Comparison of ENCODE assay signal across 14 mouse cellular contexts in genomic region chrX:139432550-139432949, GRCm38 (mm10). TPM values are rescaled to one million over a fixed set of nuclear protein-coding genes. Genes with fewer than 3 reads are reported as not detected.
DNase-seq lines count a peak whose midpoint lies in the region.
"Had no signal": no experiment of that assay in that cellular context is flagged by ENCODE, and none has a peak within 500 bp of the region (broad histone marks: within the 10 kb centered on the region; RNA-seq: fewer than 3 reads in every experiment).

No protein-coding gene starts in this region.

- no peaks in the 10 kb centered on the region for H3K36me3 ChIP-seq in splenic B cell, adult 2 months (ENCODE audit: control insufficient read depth, insufficient read depth, low read length, poor library complexity, severe bottlenecking)
- H3K36me3 ChIP-seq: heart, embryonic 12.5 days had no signal

- peak; percentile 12 to 46 for DNase-seq in frontal cortex, adult 2 months (ENCODE audit: extremely low spot score in 1 of 2, low spot score in 1 of 2)
- DNase-seq in frontal cortex, postnatal 10 days (ENCODE audit: low spot score in 2 of 2) = no peak
- DNase-seq in right cerebral cortex, adult 18-20 months = peak; percentile 28
- no peak for DNase-seq in right cerebral cortex, postnatal 25 days
- peak; percentile 7 to 30 for DNase-seq in left cerebral cortex, adult 9 months (ENCODE audit: low spot score in 2 of 2)
- peak; percentile 0 for DNase-seq in splenic B cell, adult 2 months (ENCODE audit: low read depth, low spot score)
- no peak for DNase-seq in urinary bladder, adult 18-20 months (ENCODE audit: low spot score in 2 of 2)
- no peak for DNase-seq in urinary bladder, postnatal 4 days (ENCODE audit: low spot score in 2 of 2)
- DNase-seq: B cell, adult 2 months; cerebellum, postnatal 14 days; gastrocnemius, postnatal 10 days; kidney, adult 9 months had no signal

- H3K27me3 ChIP-seq in splenic B cell, adult 2 months (ENCODE audit: control insufficient read depth, insufficient read depth, low read length, poor library complexity, severe bottlenecking) = no peaks in the 10 kb centered on the region
- H3K27me3 ChIP-seq: heart, embryonic 12.5 days had no signal

RNA-seq across cellular contexts. Expression of gene D330045A20Rik, which starts 47.6 kb away (rescaled TPM):
- polyA plus RNA-seq in frontal cortex, adult 2 months (2012; rRNA removed) = 0.23 and 0.42 TPM in 2 replicates
- polyA plus RNA-seq: activated CD4-positive, CD25-positive, alpha-beta regulatory T cell, adult 4 months had no signal

Comparison
In these comparisons a context has a peak if more than half of its experiments do, and no peak if none do; other contexts are left out.
1. DNase-seq: peak in frontal cortex, adult 2 months (2 of 2), right cerebral cortex, adult 18-20 months (single experiment), left cerebral cortex, adult 9 months (2 of 2) and splenic B cell, adult 2 months (single experiment); none in frontal cortex, postnatal 10 days (0 of 2), right cerebral cortex, postnatal 25 days (single experiment), urinary bladder, adult 18-20 months (0 of 2) and urinary bladder, postnatal 4 days (0 of 2).